Mouse (Mus musculus): ENCODE data around the gene Dmrt3. TPM values are rescaled to one million over a fixed set of nuclear protein-coding genes. Genes with fewer than 3 reads are reported as not detected.

The Dmrt3 gene
- total RNA-seq (2014; rRNA removed) = not detected in 2 replicates
- polyA plus RNA-seq (2012; rRNA removed) = not detected in 2 replicates

DNA sequence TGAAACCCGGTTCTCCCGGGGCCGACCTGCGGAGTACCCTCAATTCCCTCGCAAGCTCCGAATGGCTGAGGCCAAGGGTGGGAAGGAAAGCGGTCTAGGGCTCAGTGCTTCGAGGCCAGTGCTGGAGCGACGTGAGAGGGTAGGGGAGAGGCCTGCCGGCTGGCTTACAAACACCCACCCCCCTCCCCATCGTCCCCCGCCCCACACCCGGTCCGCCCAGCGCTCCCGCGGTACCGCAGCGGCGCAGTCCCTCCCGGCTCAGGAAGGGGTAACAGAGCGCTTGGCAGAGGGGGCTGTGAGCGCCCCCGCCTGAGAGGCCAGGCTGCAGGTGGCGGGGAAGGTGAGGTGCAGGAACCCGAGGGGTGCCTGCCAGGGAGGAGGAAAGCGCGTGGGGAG is at the start of gene Dmrt3:
Gene Dmrt3, plus strand, starts transcription at position 287 of the 396 bp plus-strand sequence.
- no peak within 1 kb of the TSS for H3K4me3 ChIP-seq (ENCODE audit: insufficient read depth, low read depth, low read length)
- H3K4me1 ChIP-seq (ENCODE audit: control insufficient read depth, insufficient read depth, low read length) = no peaks in the 10 kb centered on the region
- H3K36me3 ChIP-seq (ENCODE audit: control insufficient read depth, insufficient read depth, low read length) = no peaks in the 10 kb centered on the region
- peaks cover 47% of the 10 kb centered on the region for H3K27me3 ChIP-seq (ENCODE audit: control insufficient read depth, insufficient read depth, low read length)
- no peak for DNase-seq (ENCODE audit: extremely low read depth, low read depth, low spot score)
- H3K79me2 ChIP-seq (ENCODE audit: control insufficient read depth, insufficient read depth, low read length) = no peaks in the 10 kb centered on the region
- H3K9ac ChIP-seq (ENCODE audit: low read depth, low read length) = no peak within 1 kb of the TSS
- TF ChIP-seq POLR2A (IDR thresholded peaks at IDR 0.05; ENCODE audit: extremely low read depth, insufficient read depth, low read length) = no peak
- no peak for TF ChIP-seq CTCF (IDR thresholded peaks at IDR 0.05; ENCODE audit: low read depth, low read length)
- H3K27ac ChIP-seq (replicated peaks; ENCODE audit: insufficient read depth, low read depth, low read length) = no peak within 1 kb of the TSS
- WGBS = 3% methylated on average over 28 of the region's 29 CpGs

DNA sequence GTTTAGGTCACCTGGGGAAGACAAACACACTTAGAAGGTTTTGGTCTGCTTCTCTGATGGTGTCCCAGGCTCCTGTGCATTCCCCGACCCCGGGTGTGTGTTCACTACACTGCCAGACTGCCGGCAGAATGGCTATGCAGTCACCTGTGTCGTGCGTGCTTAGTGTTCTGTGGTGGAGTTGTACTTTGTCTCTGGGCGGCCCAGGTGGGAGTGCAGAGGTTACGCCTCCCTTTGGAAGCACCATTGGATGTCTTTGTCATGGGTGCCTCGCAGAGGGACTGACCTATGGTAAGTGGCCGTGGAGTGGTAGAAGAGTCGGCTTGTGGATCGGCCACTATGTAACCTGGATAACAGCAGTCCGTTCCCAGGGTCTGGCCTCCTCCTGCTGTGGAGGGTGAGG is 45.7 kb upstream of the Dmrt3 start:
- Histone ChIP-seq H3K36me3 (ENCODE audit: control insufficient read depth, insufficient read depth, low read length) (no peaks in the 10 kb centered on the region), H3K4me3 (ENCODE audit: insufficient read depth, low read depth, low read length) (no peak overlapping the region), H3K4me1 (ENCODE audit: control insufficient read depth, insufficient read depth, low read length) (no peaks in the 10 kb centered on the region), H3K27ac (replicated peaks; ENCODE audit: insufficient read depth, low read depth, low read length) (no peak overlapping the region), H3K9ac (ENCODE audit: low read depth, low read length) (no peak overlapping the region), H3K79me2 (ENCODE audit: control insufficient read depth, insufficient read depth, low read length) (no peaks in the 10 kb centered on the region), H3K27me3 (ENCODE audit: control insufficient read depth, insufficient read depth, low read length) (no peaks in the 10 kb centered on the region)
- TF ChIP-seq POLR2A (IDR thresholded peaks at IDR 0.05; ENCODE audit: extremely low read depth, insufficient read depth, low read length) (no peak), CTCF (IDR thresholded peaks at IDR 0.05; ENCODE audit: low read depth, low read length) (no peak)
- 49% methylated on average over 12 of the region's 12 CpGs for WGBS
- DNase-seq (ENCODE audit: extremely low read depth, low read depth, low spot score) = no peak

DNA sequence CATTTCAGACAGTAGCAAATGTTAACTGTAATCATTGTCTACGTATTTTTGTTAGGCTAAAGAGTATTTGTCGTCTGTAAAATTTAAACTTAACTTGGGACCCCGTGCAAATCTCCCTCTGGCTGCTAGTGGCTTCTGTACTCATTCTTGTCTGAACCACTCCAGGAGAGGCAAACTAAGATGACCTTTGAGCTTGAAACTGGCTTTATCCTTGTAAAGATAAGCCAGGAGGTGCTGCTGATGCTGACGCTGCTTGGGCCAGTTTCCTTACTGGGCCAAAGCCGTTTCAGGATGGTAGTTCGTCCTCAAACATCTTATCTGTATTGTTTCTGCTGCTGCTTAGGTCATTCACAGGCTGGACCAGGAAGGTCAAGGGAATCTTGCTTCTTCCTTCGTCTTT is 40.3 kb upstream of the Dmrt3 start:
- no peak overlapping the region for H3K4me3 ChIP-seq (ENCODE audit: insufficient read depth, low read depth, low read length)
- 42% methylated on average over 7 of the region's 7 CpGs for WGBS
- no peak for DNase-seq (ENCODE audit: extremely low read depth, low read depth, low spot score)
- peaks cover 8% of the 10 kb centered on the region; the same call in 1 of the 2 replicates for H3K27me3 ChIP-seq (ENCODE audit: control insufficient read depth, insufficient read depth, low read length)
- H3K36me3 ChIP-seq (ENCODE audit: control insufficient read depth, insufficient read depth, low read length) = no peaks in the 10 kb centered on the region
- no peaks in the 10 kb centered on the region for H3K4me1 ChIP-seq (ENCODE audit: control insufficient read depth, insufficient read depth, low read length)
- no peak overlapping the region for H3K9ac ChIP-seq (ENCODE audit: low read depth, low read length)
- no peak overlapping the region for H3K27ac ChIP-seq (replicated peaks; ENCODE audit: insufficient read depth, low read depth, low read length)
- TF ChIP-seq CTCF (IDR thresholded peaks at IDR 0.05; ENCODE audit: low read depth, low read length) (no peak), POLR2A (IDR thresholded peaks at IDR 0.05; ENCODE audit: extremely low read depth, insufficient read depth, low read length) (no peak)
- H3K79me2 ChIP-seq (ENCODE audit: control insufficient read depth, insufficient read depth, low read length) = no peaks in the 10 kb centered on the region

DNA sequence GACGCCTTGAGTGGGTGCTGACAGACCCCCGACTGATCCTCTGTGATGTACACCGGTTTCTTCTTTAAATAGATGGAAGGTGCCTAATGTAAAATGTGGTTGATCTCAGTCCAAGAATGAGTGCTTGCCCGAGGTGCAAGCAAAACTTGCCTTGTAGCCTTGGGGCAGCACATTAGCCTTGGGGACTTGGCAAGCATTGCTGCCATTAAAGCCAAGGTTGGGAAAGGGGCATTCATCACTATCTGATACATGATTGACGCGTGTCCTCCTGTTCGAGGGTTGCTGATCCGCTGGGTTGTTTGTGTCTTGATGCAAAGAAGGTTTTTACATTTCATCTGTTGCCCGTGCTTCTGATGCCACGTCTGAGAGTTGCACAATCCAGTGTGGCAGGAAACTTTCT is 35.7 kb upstream of the Dmrt3 start:
- DNase-seq (ENCODE audit: extremely low read depth, low read depth, low spot score) = no peak
- WGBS = 21% methylated on average over 10 of the region's 10 CpGs
- H3K27me3 ChIP-seq (ENCODE audit: control insufficient read depth, insufficient read depth, low read length) = peaks cover 8% of the 10 kb centered on the region; the same call in 1 of the 2 replicates

DNA sequence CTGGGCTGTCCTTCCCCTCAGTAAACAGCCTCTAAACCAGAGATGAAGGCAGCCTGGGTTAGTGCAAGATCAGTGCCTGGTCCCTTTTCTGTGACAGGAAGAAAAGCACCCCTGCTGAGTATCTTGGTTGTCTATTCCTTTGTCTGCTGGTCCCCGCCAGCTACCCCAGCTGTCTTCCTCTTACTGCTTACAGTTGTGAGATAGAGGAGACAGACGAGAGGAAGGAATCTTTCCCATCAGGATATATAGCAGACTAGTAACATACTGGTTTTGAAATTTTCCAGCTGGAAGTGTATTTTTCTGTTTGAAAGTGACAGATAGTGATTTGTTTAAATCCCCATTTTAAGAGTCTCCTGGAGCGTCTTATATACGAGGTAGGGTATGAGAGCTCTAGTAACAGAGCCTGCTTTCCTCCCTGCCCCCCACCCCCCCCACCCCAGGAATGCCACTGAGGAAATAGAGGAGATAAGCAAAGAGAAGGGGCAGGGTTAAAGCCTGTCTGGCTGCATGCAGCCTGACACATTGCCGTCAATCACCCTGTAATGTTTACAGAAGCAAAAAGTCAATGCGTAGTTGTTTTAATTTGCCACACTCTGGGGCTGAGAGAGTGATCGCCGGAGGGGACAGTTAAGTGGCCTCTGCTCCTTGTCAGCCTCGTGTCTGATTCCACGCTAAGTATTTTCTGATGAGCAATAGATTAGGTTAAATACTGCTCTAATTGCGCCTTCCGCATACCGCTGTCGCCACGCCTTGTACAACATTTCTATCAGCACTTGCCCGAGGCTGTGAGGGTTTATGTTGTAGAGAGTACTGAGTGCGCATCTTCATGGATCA is 34.9 kb upstream of the Dmrt3 start:
- Histone ChIP-seq H3K36me3 (ENCODE audit: control insufficient read depth, insufficient read depth, low read length) (no peaks in the 10 kb centered on the region), H3K27me3 (ENCODE audit: control insufficient read depth, insufficient read depth, low read length) (peaks cover 8% of the 10 kb centered on the region; the same call in 1 of the 2 replicates), H3K4me3 (ENCODE audit: insufficient read depth, low read depth, low read length) (no peak overlapping the region), H3K27ac (replicated peaks; ENCODE audit: insufficient read depth, low read depth, low read length) (no peak overlapping the region), H3K4me1 (ENCODE audit: control insufficient read depth, insufficient read depth, low read length) (no peaks in the 10 kb centered on the region), H3K9ac (ENCODE audit: low read depth, low read length) (no peak overlapping the region), H3K79me2 (ENCODE audit: control insufficient read depth, insufficient read depth, low read length) (no peaks in the 10 kb centered on the region)
- TF ChIP-seq POLR2A (IDR thresholded peaks at IDR 0.05; ENCODE audit: extremely low read depth, insufficient read depth, low read length) = no peak
- no peak for TF ChIP-seq CTCF (IDR thresholded peaks at IDR 0.05; ENCODE audit: low read depth, low read length)
- WGBS = 5% methylated on average over 17 of the region's 17 CpGs
- DNase-seq (ENCODE audit: extremely low read depth, low read depth, low spot score) = no peak

More for the DNA sequence above, 35.7 kb upstream of the Dmrt3 start:
- Histone ChIP-seq H3K36me3 (ENCODE audit: control insufficient read depth, insufficient read depth, low read length) (no peaks in the 10 kb centered on the region), H3K4me1 (ENCODE audit: control insufficient read depth, insufficient read depth, low read length) (no peaks in the 10 kb centered on the region), H3K4me3 (ENCODE audit: insufficient read depth, low read depth, low read length) (no peak overlapping the region), H3K9ac (ENCODE audit: low read depth, low read length) (no peak overlapping the region), H3K27ac (replicated peaks; ENCODE audit: insufficient read depth, low read depth, low read length) (no peak overlapping the region), H3K79me2 (ENCODE audit: control insufficient read depth, insufficient read depth, low read length) (no peaks in the 10 kb centered on the region)
- TF ChIP-seq CTCF (IDR thresholded peaks at IDR 0.05; ENCODE audit: low read depth, low read length) (no peak), POLR2A (IDR thresholded peaks at IDR 0.05; ENCODE audit: extremely low read depth, insufficient read depth, low read length) (no peak)

DNA sequence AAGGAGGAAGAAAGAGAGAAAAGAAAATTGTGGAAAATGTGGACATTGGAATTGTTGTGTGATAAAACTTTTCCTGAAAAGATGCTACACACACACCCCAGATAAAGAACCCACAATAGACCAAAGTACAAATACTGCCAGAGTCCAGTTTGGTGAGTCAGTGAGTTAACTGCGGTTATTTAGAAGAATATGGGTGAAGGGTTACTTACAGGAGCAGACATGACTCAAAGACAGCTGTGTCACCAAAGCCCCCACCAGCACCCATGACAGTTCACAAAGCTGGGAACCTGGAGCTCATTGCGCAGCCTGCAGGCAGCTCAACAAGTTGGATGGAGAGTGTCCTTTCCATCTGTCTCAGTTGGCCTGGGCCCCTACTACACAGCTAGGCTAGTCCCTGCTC is 31.7 kb upstream of the Dmrt3 start:
- Histone ChIP-seq H3K4me1 (ENCODE audit: control insufficient read depth, insufficient read depth, low read length) (no peaks in the 10 kb centered on the region), H3K27ac (replicated peaks; ENCODE audit: insufficient read depth, low read depth, low read length) (no peak overlapping the region), H3K36me3 (ENCODE audit: control insufficient read depth, insufficient read depth, low read length) (no peaks in the 10 kb centered on the region), H3K9ac (ENCODE audit: low read depth, low read length) (no peak overlapping the region), H3K27me3 (ENCODE audit: control insufficient read depth, insufficient read depth, low read length) (peaks cover 7% of the 10 kb centered on the region; the same call in 1 of the 2 replicates), H3K79me2 (ENCODE audit: control insufficient read depth, insufficient read depth, low read length) (no peaks in the 10 kb centered on the region), H3K4me3 (ENCODE audit: insufficient read depth, low read depth, low read length) (no peak overlapping the region)
- WGBS = 96% methylated on average over 2 of the region's 2 CpGs
- DNase-seq (ENCODE audit: extremely low read depth, low read depth, low spot score) = no peak
- TF ChIP-seq CTCF (IDR thresholded peaks at IDR 0.05; ENCODE audit: low read depth, low read length) (no peak), POLR2A (IDR thresholded peaks at IDR 0.05; ENCODE audit: extremely low read depth, insufficient read depth, low read length) (no peak)
